Mouse (Mus musculus): ENCODE measurements around the gene Gm12216. TPM values are rescaled to one million over a fixed set of nuclear protein-coding genes. Genes with fewer than 3 reads are reported as not detected.

Gene Gm12216
- total and polyA plus RNA-seq, 2 experiments, result 2.7 to 3.2 TPM

DNA sequence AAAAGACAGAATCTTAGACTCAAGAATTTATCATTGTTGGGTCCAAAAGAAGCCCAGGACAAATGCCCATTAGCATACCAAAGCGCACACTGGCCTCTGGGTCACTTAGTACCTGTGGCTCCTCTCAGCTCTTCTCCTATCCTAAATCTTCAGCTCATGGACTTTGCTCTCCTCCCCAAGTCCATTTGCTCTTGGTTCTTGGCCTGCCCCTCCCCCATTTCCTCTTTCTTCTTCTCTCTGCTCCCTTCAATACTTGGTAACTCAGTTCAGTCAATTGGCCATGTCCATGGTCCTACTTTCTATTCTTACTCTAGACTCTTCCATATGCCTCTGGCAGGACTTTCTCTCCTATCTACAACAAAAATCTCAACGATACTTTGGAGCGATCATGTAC is 37.1 kb downstream of the Gm12216 start:
- H3K9ac ChIP-seq (ENCODE audit: low read depth, low read length), result no peak overlapping the region
- no peaks in the 10 kb centered on the region for H3K79me2 ChIP-seq (ENCODE audit: control insufficient read depth, insufficient read depth, low read length)
- TF ChIP-seq CTCF (IDR thresholded peaks at IDR 0.05; ENCODE audit: low read depth, low read length), result no peak
- no peak for TF ChIP-seq POLR2A (IDR thresholded peaks at IDR 0.05; ENCODE audit: extremely low read depth, insufficient read depth, low read length)
- H3K36me3 ChIP-seq (ENCODE audit: control insufficient read depth, insufficient read depth, low read length), result no peaks in the 10 kb centered on the region
- no peak overlapping the region for H3K4me3 ChIP-seq (ENCODE audit: insufficient read depth, low read depth, low read length)
- H3K4me1 ChIP-seq (ENCODE audit: control insufficient read depth, insufficient read depth, low read length), result peaks cover 4% of the 10 kb centered on the region
- no peak overlapping the region for H3K27ac ChIP-seq (replicated peaks; ENCODE audit: insufficient read depth, low read depth, low read length)
- no peak for DNase-seq (ENCODE audit: extremely low read depth, low read depth, low spot score)
- WGBS, result 96% methylated on average over 3 of the region's 3 CpGs
- H3K27me3 ChIP-seq (ENCODE audit: control insufficient read depth, insufficient read depth, low read length), result no peaks in the 10 kb centered on the region

DNA sequence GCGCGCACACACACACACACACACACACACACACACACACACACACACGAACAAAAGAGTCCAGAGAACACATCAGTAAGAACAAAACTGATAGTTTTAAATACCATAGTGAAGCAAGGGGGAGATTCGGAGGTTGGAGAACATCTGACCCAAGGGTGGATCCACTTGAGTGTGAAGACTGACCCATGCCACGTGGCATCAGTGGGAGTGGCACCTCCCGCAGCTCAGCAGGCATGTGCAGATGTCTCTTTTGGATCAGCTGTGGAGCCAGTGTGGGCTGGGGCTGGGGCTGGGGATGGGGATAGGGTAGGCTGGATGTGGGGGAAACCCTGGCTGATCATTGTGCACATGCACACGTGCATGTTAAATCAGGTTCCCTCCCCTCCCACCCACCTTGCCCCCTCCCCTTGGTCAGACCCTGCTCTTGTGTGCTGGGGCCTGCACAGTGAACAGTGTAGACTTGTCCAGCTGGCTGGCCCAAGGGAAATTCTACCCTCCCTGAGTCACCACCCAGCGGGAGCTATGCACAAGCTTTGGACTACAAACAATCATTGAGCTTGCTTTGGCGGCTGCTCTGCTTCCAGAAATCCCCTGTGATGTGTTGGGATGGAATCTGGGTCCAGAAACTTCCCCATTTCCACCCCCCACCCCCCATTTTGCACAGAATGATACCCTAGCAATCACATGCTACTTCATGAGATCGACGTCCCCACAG is 37.7 kb downstream of the Gm12216 start:
- no peak for DNase-seq (ENCODE audit: extremely low read depth, low read depth, low spot score)
- TF ChIP-seq POLR2A (IDR thresholded peaks at IDR 0.05; ENCODE audit: extremely low read depth, insufficient read depth, low read length) (no peak), CTCF (IDR thresholded peaks at IDR 0.05; ENCODE audit: low read depth, low read length) (no peak)
- Histone ChIP-seq H3K36me3 (ENCODE audit: control insufficient read depth, insufficient read depth, low read length) (no peaks in the 10 kb centered on the region), H3K4me1 (ENCODE audit: control insufficient read depth, insufficient read depth, low read length) (peaks cover 3% of the 10 kb centered on the region), H3K9ac (ENCODE audit: low read depth, low read length) (no peak overlapping the region), H3K79me2 (ENCODE audit: control insufficient read depth, insufficient read depth, low read length) (no peaks in the 10 kb centered on the region), H3K27ac (replicated peaks; ENCODE audit: insufficient read depth, low read depth, low read length) (no peak overlapping the region), H3K27me3 (ENCODE audit: control insufficient read depth, insufficient read depth, low read length) (no peaks in the 10 kb centered on the region), H3K4me3 (ENCODE audit: insufficient read depth, low read depth, low read length) (no peak overlapping the region)
- WGBS, result 93% methylated on average over 11 of the region's 11 CpGs

DNA sequence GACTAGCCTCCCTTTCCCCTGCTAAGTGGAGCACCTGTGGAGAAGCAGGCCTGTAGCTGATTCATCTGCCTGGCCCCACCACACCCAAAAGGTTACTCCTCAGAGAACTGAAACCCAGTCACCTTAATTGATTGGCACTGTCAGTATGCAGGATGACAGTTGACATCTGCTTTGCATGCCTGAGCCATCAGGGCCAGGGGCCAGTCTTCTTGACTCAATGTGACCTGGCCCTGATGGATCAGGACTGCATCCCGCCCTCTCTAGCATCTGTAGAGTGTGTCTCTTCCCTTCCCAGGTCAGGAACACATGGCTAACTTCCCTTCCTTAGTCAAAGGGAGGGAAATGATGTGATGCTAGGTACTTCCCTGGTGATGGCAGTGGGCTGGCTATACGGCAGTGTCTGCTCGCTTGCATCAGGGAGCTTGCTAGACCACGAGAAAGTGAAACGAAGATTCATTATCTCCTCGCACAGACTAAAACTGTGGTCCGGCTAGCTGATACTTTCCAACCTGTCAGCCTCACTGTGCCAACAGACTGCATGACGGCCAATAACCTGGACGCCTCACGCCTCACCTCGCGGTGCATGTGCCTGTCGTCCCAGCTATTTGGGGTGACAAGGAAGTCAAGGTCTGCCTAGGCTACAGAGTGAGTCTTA is 38.4 kb downstream of the Gm12216 start:
- H3K9ac ChIP-seq (ENCODE audit: low read depth, low read length), result no peak overlapping the region
- 94% methylated on average over 13 of the region's 13 CpGs for WGBS
- peaks cover 3% of the 10 kb centered on the region for H3K4me1 ChIP-seq (ENCODE audit: control insufficient read depth, insufficient read depth, low read length)
- H3K36me3 ChIP-seq (ENCODE audit: control insufficient read depth, insufficient read depth, low read length), result no peaks in the 10 kb centered on the region
- H3K4me3 ChIP-seq (ENCODE audit: insufficient read depth, low read depth, low read length), result no peak overlapping the region
- no peak overlapping the region for H3K27ac ChIP-seq (replicated peaks; ENCODE audit: insufficient read depth, low read depth, low read length)
- H3K79me2 ChIP-seq (ENCODE audit: control insufficient read depth, insufficient read depth, low read length), result no peaks in the 10 kb centered on the region
- DNase-seq (ENCODE audit: extremely low read depth, low read depth, low spot score), result no peak
- TF ChIP-seq POLR2A (IDR thresholded peaks at IDR 0.05; ENCODE audit: extremely low read depth, insufficient read depth, low read length) (no peak), CTCF (IDR thresholded peaks at IDR 0.05; ENCODE audit: low read depth, low read length) (no peak)
- H3K27me3 ChIP-seq (ENCODE audit: control insufficient read depth, insufficient read depth, low read length), result no peaks in the 10 kb centered on the region

DNA sequence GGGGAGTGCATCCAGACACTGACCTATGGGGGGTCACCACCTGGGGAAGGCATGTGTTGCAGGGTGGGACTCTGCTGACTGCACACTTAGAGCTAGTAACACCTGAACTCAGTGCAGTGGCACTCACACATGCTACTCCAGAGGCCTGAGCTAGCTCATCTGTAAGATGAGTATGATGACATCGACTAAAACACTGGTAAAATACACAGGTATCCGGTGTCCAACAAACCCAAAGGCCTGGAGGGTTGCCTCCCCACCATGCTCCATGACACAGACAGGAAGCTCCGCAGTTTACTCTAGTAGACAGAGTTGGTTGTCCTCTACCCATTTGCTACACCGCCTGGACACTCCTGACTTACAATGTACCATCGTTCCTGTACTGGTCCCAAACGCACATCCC is 39.5 kb downstream of the Gm12216 start:
- WGBS, result 96% methylated on average over 6 of the region's 6 CpGs
- no peaks in the 10 kb centered on the region for H3K27me3 ChIP-seq (ENCODE audit: control insufficient read depth, insufficient read depth, low read length)
- H3K36me3 ChIP-seq (ENCODE audit: control insufficient read depth, insufficient read depth, low read length), result no peaks in the 10 kb centered on the region
- H3K9ac ChIP-seq (ENCODE audit: low read depth, low read length), result no peak overlapping the region
- no peak overlapping the region for H3K4me3 ChIP-seq (ENCODE audit: insufficient read depth, low read depth, low read length)
- DNase-seq (ENCODE audit: extremely low read depth, low read depth, low spot score), result no peak
- no peaks in the 10 kb centered on the region for H3K79me2 ChIP-seq (ENCODE audit: control insufficient read depth, insufficient read depth, low read length)
- TF ChIP-seq POLR2A (IDR thresholded peaks at IDR 0.05; ENCODE audit: extremely low read depth, insufficient read depth, low read length) (no peak), CTCF (IDR thresholded peaks at IDR 0.05; ENCODE audit: low read depth, low read length) (no peak)
- H3K27ac ChIP-seq (replicated peaks; ENCODE audit: insufficient read depth, low read depth, low read length), result no peak overlapping the region
- peaks cover 3% of the 10 kb centered on the region for H3K4me1 ChIP-seq (ENCODE audit: control insufficient read depth, insufficient read depth, low read length)

DNA sequence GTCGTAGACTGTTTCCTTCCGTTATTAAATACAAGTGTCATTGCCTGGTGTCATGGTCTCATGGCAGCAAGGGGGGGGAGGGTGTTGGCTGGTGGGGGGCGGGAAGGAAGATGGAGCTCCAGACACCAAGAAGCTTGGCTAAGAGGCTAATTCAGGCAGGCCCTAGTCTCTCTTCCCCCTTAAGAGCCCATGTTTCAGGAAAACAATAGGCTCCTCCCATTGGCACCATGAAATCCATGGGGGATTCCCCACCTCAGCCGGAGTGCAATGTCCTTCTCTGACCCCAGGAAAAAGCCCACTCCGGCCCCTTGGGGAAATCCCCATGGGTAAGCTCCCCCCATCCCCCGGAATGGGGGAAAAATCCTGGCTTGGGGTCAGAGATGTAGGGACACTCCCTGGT is 40.3 kb downstream of the Gm12216 start:
- TF ChIP-seq CTCF (IDR thresholded peaks at IDR 0.05; ENCODE audit: low read depth, low read length) (no peak), POLR2A (IDR thresholded peaks at IDR 0.05; ENCODE audit: extremely low read depth, insufficient read depth, low read length) (no peak)
- Histone ChIP-seq H3K36me3 (ENCODE audit: control insufficient read depth, insufficient read depth, low read length) (no peaks in the 10 kb centered on the region), H3K9ac (ENCODE audit: low read depth, low read length) (no peak overlapping the region), H3K4me3 (ENCODE audit: insufficient read depth, low read depth, low read length) (no peak overlapping the region), H3K27ac (replicated peaks; ENCODE audit: insufficient read depth, low read depth, low read length) (no peak overlapping the region; the same call in 1 of the 2 replicates), H3K4me1 (ENCODE audit: control insufficient read depth, insufficient read depth, low read length) (no peaks in the 10 kb centered on the region; the same call in 1 of the 2 replicates), H3K79me2 (ENCODE audit: control insufficient read depth, insufficient read depth, low read length) (no peaks in the 10 kb centered on the region), H3K27me3 (ENCODE audit: control insufficient read depth, insufficient read depth, low read length) (no peaks in the 10 kb centered on the region)
- no peak for DNase-seq (ENCODE audit: extremely low read depth, low read depth, low spot score)
- 64% methylated on average over 6 of the region's 6 CpGs for WGBS

DNA sequence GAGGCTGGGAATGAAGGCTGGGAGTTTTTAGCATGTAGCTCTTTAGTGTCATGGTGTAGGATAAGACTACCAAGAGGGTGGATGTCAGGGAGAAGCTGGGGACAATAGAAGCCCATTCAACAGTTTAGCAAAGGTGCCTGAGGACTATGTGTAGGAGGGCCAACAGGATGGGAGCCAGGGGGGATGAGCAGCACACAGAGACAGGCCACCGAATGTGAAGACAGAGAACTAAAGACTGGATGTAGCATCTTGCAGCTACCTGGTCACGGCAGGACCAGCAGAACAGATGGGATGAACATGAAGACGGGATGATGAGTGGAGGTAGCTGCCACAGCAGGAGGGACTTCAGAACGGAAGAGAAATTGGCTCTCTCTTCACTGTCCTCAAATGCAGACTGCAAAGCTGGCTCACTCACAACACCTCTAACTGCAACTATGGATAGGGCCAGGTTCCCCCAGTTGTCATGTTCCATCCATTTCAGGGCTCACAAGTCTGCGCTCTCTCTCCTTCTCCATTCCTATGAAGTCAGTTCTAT is 42.1 kb downstream of the Gm12216 start:
- WGBS, result 98% methylated on average over 5 of the region's 5 CpGs
- no peaks in the 10 kb centered on the region for H3K79me2 ChIP-seq (ENCODE audit: control insufficient read depth, insufficient read depth, low read length)
- no peak overlapping the region for H3K4me3 ChIP-seq (ENCODE audit: insufficient read depth, low read depth, low read length)
- no peaks in the 10 kb centered on the region for H3K27me3 ChIP-seq (ENCODE audit: control insufficient read depth, insufficient read depth, low read length)
- no peaks in the 10 kb centered on the region; the same call in 1 of the 2 replicates for H3K4me1 ChIP-seq (ENCODE audit: control insufficient read depth, insufficient read depth, low read length)
- no peak for TF ChIP-seq POLR2A (IDR thresholded peaks at IDR 0.05; ENCODE audit: extremely low read depth, insufficient read depth, low read length)
- TF ChIP-seq CTCF (IDR thresholded peaks at IDR 0.05; ENCODE audit: low read depth, low read length), result no peak
- no peak overlapping the region for H3K9ac ChIP-seq (ENCODE audit: low read depth, low read length)
- H3K36me3 ChIP-seq (ENCODE audit: control insufficient read depth, insufficient read depth, low read length), result no peaks in the 10 kb centered on the region
- no peak overlapping the region for H3K27ac ChIP-seq (replicated peaks; ENCODE audit: insufficient read depth, low read depth, low read length)
- DNase-seq (ENCODE audit: extremely low read depth, low read depth, low spot score), result no peak

Data from liver, adult 2 months (tissue).